Mouse (Mus musculus): ENCODE measurements around the gene Xiap. TPM values are rescaled to one million over a fixed set of nuclear protein-coding genes. Genes with fewer than 3 reads are reported as not detected.

The Xiap gene
- total RNA-seq, 2 experiments from 2014 or later = 43.1 to 48.9 TPM

GRCm38 (mm10) chrX:42087731-42088130 is 28.3 kb downstream of the Xiap start:
- DNase-seq (ENCODE audit: low spot score in 2 of 2) = no peak

- no peak for DNase-seq (ENCODE audit: low spot score in 2 of 2)
Observed at GRCm38 (mm10) chrX:42088136-42088535, 28.7 kb downstream of the Xiap start.

- no peak for DNase-seq (ENCODE audit: low spot score in 2 of 2)
Observed at GRCm38 (mm10) chrX:42107137-42107536, 47.7 kb downstream of the Xiap start.

- no peak for DNase-seq (ENCODE audit: low spot score in 2 of 2)
Observed at GRCm38 (mm10) chrX:42110585-42110984, 51.1 kb downstream of the Xiap start.

GRCm38 (mm10) chrX:42119442-42120048 is 60.1 kb downstream of the Xiap start:
- DNase-seq (ENCODE audit: low spot score in 2 of 2) = no peak

GRCm38 (mm10) chrX:42124963-42125697 is 65.7 kb downstream of the Xiap start:
- no peak for DNase-seq (ENCODE audit: low spot score in 2 of 2)

- DNase-seq (ENCODE audit: low spot score in 2 of 2) = no peak
Observed at GRCm38 (mm10) chrX:42139882-42140281, 80.4 kb downstream of the Xiap start.

- no peak for DNase-seq (ENCODE audit: low spot score in 2 of 2)
Observed at GRCm38 (mm10) chrX:42142620-42143019, 83.1 kb downstream of the Xiap start.

- DNase-seq (ENCODE audit: low spot score in 2 of 2) = no peak
Observed at GRCm38 (mm10) chrX:42143991-42144390, 84.5 kb downstream of the Xiap start.

- DNase-seq (ENCODE audit: low spot score in 2 of 2) = no peak
Observed at GRCm38 (mm10) chrX:42148016-42148451, 88.6 kb downstream of the Xiap start.

- peak; percentile 80 to 87 for DNase-seq (ENCODE audit: low spot score in 2 of 2)
Observed at GRCm38 (mm10) chrX:42148788-42149556, 89.5 kb downstream of the Xiap start, which contains the start of gene Stag2. Gene Stag2, plus strand, starts transcription at chrX:42149317.

GRCm38 (mm10) chrX:42149557-42150345 is 90.3 kb downstream of the Xiap start:
- DNase-seq (ENCODE audit: low spot score in 2 of 2) = peak; percentile 56 to 61

- DNase-seq (ENCODE audit: low spot score in 2 of 2) = peak; percentile 72 to 77
Observed at GRCm38 (mm10) chrX:42150346-42151023, 91.0 kb downstream of the Xiap start.

GRCm38 (mm10) chrX:42151024-42151754 is 91.7 kb downstream of the Xiap start:
- DNase-seq (ENCODE audit: low spot score in 2 of 2) = no peak

GRCm38 (mm10) chrX:42151903-42152369 is 92.5 kb downstream of the Xiap start:
- peak; percentile 48 to 63 for DNase-seq (ENCODE audit: low spot score in 2 of 2)

GRCm38 (mm10) chrX:42153056-42153455 is 93.6 kb downstream of the Xiap start:
- no peak for DNase-seq (ENCODE audit: low spot score in 2 of 2)

Data from layer of hippocampus, postnatal 10 days (tissue).